Mouse (Mus musculus): ENCODE results near the gene Hbb-y.
"Not testable (repeated sequence)": the region's sequence is repeated elsewhere in the genome, so short reads cannot be mapped to it uniquely, and the experiment has no call there.

Hbb-y gene

DNA sequence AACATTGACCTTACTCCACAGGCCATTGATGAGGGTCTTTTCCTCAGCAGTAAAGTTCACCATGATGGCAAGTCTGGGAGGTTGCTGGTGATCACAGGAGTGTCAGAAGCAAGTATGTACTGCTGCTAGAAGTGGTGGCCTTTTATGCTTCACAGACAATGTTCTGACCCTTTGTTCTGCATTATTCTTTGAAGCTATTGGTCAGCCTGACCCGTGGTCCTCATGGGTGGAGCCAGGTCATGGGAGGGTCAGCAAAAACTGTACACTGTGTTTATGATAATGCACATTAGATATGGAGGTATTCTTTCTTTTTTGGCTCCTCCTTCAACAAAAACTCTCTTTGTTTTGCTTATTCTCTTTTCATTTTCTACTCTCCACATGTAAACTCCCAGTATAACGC is at the start of gene Hbb-y:
Hbb-y (minus strand) TSS at position 127 of the 400 bp plus-strand sequence.
- no peak for DNase-seq

DNA sequence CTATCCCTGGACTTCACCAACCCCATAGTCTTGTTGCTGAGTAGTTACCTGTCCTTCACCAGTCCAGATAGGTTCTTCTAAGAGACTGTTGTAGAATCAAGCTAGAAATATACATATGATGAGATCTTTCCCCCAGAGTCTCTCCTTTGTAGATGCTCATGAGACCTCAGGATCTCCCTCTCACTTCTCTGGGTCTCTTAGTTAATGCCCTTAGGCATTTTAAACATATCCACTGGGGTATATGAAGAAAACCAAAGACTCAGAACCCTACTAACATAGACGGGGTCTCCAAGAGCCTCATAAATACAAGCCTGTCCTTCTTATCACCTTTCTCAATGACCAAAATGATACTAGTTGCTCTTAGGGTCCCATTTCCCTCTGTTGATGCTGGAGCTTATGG is 41.4 kb upstream of the Hbb-y start, which contains the start of gene Olfr64:
Olfr64 (minus strand) TSS at position 101 of the 400 bp plus-strand sequence.
- no peak for DNase-seq

DNA sequence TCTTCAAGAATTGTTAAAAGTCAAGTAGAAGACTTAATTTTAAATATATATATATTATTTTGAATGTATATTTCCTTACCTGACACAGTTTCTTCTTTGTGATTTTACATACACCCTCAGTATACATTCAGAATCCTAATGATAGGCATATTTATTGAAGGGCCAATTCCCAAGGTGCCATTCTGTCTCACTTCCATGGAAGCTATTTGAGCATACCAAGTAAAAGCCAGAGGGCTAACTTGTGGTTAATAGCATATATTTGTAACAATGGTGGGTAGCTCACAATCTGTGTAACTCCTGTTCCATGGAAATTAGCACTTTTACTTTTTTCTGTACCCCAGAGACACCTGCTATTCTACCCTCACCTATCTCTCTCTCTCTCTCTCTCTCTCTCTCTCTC is 33.1 kb upstream of the Hbb-y start, which contains the start of gene Olfr66:
Olfr66 (minus strand) TSS at position 101 of the 400 bp plus-strand sequence.
- DNase-seq, result no peak

DNA sequence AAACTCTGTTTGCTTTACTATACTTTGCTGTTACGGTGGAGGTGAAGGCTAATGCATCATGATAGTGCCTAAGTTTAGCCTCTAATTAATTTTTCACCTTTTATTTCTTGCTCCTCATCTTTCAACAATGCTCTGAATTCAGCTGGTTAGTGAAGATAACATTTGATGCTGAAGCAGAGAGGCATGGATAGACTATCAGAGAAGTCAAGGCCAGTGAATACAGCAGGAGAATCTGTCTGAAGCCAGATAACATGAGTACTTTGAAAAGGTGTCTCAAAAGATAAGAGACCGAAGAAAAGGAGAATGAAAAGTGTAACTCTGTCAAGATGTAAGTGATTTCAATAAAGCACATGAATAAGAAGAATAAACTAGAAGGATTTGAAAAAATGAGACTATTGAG is 24.1 kb upstream of the Hbb-y start:
- no peak for DNase-seq

DNA sequence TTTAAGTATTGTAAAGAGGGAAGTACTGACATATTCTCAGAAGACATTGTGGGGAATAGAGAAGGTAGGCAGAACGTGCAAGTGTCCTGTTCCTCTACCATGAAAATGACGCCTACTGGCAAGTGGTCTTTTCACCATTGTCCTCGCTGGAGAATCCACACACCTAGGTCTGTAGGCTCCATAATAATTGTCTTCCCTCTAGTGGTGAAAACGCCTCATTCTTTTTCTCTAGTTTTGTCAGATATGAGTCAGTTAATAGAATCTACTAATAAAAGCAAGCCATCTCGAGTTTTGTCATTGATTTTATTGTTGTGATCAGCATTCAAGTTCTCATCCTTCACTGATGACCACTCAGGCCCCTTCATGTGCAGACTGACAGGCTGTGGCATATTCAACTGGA is 21.4 kb upstream of the Hbb-y start:
- no peak for DNase-seq

DNA sequence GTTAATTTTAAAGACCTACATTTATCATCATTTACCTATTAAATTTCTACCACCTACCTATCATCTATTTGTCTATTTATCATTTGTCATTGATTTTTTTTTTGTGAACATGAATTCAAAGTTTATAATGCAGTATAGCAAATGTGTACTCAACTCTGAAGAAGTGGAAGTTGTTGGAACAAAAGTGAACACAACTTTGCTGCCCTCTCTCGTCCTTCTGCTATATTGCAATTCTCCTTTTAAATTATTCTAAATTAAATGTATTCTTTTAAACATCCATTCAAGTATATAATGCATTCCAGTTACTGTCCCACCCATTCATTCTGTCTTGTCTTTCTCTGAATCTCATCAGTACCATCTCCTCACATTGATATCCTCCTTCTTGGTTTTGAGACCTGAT is 20.0 kb upstream of the Hbb-y start:
- DNase-seq, result no peak

DNA sequence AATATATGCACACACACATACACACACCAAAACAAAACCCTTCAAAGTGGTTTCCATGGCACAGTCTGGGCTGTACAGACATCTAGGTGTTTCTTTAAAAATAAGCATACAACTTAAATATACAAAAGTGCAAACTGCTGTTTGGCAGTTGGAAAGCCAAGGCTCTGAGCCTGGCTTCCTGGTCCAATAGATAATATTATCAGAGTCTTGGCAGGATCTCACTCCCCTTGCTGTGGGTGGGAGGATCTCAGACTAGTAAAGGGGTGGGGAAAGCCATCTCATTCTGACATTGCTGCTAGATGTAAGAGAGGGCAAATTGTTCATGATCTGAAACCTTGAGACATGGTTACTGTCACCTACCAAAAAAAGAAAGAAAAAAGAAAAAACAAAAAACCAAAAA is 17.7 kb upstream of the Hbb-y start:
- no peak for DNase-seq

DNA sequence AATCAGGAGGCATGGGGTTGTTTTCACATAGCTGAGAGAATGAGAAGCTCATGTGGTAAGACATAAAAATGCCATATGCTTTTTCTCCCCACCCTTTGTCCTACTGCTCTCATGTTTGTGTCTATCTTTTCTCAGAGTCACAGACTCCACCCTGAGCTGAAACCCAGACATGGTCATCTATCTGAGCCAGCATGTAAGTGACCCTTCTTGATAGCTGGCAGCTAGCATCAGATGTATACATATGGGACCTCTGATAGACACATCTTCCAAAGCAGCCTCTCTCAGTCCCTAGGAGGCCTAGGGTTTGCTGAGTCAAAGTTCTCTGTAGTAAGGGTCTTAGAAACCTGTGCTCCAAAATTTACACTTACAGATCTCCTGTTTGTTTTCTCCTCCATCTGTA is 12.7 kb upstream of the Hbb-y start:
- no peak for DNase-seq

DNA sequence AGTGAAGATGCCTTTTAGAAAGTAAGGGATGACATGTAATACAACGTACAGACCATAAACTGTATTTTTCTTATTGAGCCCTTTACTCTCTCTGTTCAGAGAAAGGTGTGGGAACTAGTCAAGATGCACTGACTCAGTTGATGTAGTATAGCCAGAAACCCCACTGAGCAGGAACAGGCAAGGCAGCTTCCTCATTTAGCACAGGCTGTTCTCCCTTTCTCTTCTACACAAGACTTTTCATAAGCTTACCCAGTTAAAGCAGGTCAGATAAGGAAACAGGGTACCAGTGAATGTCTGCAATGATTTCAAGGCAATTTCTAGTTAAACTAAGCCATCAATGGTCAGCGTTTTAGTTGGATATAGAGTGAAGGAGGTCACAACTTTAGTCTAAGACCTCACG is 8.5 kb upstream of the Hbb-y start:
- no peak for DNase-seq

DNA sequence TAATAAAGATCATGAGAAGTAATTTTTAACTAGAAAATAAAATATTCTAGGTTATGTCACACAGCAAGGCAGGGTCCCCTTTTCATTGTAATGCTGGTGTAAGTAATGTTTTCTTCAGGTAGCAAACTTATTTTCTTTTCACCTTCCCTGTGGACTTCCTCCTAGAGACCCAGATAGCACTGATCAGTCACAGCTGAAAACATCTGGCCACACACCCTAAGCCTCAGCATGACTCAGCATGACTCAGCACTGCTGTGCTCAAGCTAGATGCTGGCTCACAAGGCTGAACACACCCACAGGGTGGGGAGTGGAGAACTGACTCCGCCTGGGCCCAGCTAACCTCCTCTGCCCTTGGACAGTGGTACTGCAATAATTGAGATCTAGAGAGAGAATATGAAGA is 7.8 kb upstream of the Hbb-y start:
- DNase-seq, result no peak

DNA sequence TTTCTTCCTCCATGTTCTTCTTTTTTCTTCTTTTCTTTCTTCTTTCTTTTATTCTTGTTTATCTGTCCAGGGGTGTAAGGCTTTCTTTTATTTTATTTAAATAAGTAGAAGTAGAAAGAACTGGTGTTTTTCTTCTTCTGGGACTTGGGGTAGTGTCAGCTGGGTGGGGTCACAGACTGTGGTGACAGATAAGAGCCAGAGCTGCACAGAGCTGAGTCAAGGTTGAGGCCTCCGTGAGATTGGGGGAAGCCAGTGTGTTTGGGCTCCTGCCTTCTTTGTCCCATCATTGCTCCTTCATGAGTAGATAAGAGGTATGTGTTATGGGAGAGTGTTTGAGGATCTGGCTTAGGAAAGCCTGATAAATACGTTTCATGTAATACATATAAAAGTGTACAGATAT is 6.1 kb upstream of the Hbb-y start:
- no peak for DNase-seq

DNA sequence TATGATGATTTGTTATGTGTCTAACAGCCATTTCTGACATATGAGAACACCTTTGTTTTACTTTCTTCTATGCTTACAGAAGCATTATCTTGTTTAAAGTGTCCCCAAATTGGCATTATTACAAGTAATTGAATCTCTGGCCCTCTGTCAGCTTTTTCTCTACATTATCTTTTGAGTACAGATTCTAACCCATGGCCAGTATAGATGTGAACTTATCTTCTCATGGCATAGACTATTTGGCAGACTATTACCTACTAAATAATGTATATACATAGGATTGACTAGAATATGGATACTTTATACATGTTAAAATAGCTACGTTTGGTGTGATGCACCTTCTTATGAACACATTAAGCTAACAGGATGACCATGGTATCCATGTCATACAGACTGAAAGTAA is 1.7 kb upstream of the Hbb-y start:
- DNase-seq, result no peak

DNA sequence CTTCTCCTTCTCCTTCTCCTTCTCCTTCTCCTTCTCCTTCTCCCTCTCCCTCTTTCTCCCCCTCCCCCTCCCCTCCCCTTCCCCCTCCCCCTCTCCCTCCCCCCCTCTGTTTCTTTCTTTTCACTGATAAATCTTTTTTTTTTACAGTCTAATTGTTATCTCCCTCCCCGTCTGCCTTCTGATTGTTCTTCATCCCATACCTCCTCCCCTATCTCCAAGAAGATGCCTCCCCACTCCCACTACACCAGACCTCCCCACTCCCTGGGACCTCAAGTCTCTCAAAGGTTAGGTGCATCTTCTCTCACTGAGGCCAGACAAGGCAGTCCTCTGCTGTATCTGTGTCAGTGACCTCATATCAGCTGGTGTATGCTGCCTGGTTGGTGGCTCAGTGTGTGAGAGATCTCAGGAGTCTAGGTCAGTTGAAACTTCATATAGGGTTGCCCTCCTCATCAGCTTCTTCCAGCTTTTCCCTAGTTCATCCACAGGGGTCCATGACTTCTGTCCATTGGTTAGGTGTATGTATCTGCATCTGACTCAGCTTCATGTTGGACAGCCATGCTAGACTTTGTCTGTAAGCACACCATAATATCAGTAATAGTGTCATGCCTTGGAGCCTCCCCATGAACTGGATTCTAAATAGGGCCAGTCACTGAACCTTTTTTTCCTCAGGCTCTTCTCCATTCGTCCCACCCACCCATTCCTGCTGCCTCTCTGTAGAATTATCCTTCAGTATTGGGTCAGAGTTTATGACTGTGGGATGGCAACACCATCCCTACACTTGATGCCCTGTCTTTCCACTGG is 8.3 kb downstream of the Hbb-y start:
- no peak for DNase-seq

DNA sequence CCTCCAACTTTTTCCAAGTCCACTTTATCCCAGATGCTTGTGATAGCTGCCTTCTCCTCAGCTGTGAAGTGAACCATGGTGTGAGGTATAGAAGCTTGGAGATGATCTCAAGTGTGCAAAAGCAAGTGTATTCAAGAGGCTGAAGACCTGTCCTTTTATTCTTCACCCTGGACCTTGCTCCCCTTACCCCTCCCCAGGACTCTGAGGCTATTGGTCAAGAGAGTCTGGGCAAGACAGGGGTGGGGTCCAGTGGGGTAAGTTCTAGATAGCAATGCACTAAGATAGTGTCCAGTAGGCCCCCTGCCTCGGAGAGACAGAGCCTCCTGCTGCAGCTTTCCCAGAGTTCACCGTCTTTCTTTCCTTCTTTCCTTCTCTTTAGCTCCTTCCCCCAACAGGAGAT is 10.0 kb downstream of the Hbb-y start, which contains the start of gene Hbb-bh1:
Hbb-bh1 (minus strand) TSS at position 131 of the 400 bp plus-strand sequence.
- DNase-seq, result no peak

DNA sequence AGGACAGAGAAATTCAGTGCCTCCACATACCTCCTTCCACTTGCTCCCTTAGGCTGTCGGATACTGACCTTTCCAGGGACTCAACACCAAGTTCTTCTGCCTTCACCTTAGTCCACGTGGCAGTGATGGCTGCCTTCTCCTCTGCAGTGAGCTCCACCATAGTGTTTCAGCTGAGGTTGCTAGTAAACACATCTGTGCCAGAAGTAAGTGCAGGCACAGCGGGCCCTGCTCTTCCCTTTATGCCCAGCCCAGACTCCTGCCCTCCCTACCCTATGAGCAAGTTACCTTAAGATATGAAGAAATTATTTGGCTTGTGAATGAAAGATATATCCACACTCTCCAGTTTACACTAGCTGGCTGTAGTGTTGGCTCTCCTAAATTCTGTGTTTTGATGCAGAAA is 12.7 kb downstream of the Hbb-y start, which contains the start of gene Hbb-bh2:
Hbb-bh2 (minus strand) TSS at position 253 of the 400 bp plus-strand sequence.
- DNase-seq, result no peak

DNA sequence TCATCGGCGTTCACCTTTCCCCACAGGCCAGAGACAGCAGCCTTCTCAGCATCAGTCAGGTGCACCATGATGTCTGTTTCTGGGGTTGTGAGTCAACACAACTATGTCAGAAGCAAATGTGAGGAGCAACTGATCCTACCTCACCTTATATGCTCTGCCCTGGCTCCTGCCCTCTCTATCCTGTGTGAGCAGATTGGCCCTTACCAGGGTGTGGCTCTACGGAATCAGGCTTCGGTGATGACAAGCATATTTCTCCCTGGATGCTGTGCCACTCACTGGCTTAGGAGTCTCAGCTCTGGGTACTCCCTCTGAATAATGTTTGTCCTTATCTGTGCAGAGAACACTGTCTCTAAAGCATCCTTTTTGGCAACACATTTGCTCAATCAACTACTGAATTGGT is 25.2 kb downstream of the Hbb-y start, which contains the start of gene Hbb-bs:
Hbb-bs (minus strand) TSS at position 289 of the 400 bp plus-strand sequence.
- no peak for DNase-seq

DNA sequence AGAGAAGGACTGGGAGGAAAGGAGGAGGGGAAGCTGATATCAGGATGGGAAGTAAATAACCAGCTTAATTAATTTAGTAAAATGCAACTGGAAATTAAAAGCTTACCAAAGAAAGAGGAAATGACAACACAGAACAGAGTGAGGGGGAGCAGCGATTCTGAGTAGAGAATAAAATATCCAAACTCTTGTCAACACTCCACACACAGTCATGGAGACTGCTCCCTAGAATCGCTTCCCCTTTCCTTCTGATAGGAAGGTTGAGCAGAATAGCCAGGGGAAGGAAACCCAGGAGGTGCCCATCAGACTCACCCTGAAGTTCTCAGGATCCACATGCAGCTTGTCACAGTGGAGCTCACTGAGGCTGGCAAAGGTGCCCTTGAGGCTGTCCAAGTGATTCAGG is 25.9 kb downstream of the Hbb-y start:
- DNase-seq, result not testable (repeated sequence)

DNA sequence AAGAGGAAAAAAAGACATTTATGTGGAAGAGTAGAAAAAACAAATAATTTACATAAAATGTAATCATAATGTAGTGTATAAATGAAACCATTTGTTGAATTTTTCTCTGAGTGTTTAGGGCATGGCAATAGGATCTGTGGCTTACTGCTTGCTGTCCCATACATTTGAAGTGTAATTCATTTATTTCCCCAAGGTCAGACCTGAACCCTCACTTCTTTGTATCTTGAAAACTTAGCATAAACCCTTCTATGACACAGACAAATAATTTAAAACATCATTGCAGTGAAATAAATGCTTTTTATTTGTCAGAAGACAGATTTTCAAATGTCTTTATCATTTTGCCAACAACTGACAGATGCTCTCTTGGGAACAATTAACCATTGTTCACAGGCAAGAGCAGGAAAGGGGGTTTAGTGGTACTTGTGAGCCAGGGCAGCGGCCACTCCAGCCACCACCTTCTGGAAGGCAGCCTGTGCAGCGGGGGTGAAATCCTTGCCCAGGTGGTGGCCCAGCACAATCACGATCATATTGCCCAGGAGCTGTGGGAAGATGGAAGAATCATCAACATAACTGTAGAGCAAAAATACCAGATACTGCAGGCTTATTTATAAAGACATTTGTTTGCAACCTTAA is 26.6 kb downstream of the Hbb-y start:
- no peak for DNase-seq

DNA sequence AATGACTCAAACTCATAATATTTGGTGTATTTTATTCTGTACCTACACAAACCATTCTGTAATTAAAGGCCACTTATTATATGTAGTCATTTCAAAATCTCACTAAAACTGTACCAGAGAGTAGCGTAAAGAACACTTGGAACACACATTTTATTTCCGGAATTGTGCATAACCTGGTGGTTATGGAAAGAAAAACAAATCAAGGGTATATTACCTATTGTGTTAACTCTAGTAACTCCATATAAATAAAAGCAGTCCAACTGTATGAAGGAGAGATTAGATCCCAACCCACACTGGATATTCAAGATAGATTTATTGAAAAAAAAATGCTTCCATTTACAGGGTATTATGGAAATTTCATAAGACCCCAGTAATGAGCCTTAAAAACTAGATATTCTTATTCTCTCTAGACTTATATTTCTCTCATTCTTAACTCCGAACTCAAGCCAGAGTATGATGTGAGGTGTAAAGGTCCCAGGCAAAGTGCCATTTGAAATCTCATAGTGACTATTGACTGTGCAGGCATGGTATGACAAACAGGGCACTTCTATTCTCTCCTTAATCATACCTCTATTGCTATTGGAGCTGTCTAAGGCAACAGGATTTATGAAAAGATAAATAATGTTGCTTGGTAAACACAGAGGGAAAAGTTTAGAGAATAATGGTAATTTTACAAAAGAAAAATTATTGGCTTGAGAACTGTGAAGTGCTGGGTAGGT is 27.3 kb downstream of the Hbb-y start:
- DNase-seq, result no peak

DNA sequence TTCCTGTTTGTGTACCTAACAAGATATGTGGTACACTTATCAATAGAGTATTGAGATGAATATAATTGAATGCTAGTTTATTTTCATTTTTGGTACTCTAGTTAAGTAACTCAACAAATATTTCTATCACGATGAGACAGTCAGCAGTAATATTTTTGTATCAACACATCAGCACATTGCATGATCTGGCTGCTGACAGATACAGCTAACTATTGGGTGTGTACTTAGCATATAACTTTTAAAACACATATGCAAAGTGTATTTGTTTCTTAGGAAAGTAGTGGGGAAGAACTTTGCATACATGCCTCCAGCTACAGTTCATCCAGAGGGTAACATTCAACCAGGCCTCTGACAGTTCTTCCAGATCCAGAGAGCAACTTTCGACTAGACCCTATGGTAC is 28.4 kb downstream of the Hbb-y start:
- no peak for DNase-seq

DNA sequence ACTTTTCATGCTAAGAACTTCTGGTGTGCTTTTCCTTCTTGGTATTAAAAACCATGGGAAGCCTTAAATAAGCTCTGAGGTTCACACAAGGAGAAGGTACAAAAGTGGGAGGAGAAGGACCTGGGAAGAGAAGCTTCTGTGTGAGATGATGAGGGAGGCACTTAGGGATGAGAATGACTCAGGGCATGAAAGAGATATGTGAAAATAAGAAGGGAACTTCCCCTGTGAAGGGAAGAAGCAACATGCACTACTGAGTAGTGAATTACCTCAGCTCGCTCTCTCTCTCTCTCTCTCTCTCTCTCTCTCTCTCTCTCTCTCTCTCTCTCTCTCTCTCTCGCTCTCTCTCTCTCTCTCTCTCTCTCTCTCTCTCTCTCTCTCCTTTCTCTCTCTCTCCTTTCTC is 37.9 kb downstream of the Hbb-y start:
- not testable (repeated sequence) for DNase-seq

DNA sequence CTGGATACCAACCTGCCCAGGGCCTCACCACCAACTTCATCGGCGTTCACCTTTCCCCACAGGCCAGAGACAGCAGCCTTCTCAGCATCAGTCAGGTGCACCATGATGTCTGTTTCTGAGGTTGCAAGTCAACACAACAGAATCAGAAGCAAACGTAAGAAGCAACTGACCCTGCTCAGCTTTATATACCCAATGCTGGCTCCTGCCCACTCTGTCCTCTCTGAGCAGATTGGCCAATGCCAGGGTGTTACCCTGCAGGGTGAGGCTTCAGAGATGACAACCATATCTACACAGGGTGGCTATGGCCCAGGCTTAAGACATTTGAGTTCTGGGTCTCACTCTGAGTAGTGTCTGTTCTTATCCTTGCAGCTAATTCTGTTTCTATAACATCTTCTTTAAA is 39.2 kb downstream of the Hbb-y start, which contains the start of gene Hbb-bt:
Hbb-bt (minus strand) TSS at position 231 of the 400 bp plus-strand sequence.
- no peak for DNase-seq

DNA sequence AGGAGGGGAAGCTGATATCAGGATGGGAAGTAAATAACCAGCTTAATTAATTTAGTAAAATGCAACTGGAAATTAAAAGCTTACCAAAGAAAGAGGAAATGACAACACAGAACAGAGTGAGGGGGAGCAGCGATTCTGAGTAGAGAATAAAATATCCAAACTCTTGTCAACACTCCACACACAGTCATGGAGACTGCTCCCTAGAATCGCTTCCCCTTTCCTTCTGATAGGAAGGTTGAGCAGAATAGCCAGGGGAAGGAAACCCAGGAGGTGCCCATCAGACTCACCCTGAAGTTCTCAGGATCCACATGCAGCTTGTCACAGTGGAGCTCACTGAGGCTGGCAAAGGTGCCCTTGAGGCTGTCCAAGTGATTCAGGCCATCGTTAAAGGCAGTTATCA is 39.9 kb downstream of the Hbb-y start:
- DNase-seq, result not testable (repeated sequence)
